8 mouse cellular contexts compared by ENCODE assay signal in the genomic region with DNA sequence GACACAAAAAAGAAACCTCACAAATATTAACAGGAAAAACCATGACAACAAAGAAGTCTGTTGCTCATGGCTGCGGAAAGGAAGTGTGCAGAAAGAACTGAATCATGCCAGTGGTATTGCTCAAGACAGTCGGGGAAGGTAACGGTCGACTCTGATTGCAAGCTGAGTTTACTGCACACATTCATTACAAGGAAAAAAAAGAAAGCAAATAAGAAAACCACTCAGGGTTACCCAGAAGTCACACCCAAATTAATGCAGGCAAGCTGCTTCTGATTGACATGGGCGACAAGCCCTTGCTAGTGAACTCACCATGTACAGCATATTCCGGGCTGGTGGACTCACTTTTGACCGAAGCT. TPM values are rescaled to one million over a fixed set of nuclear protein-coding genes. Genes with fewer than 3 reads are reported as not detected.
DNase-seq lines count a peak whose midpoint lies in the region; ATAC-seq lines count a peak whose summit lies in the region.

No protein-coding gene starts in this region.

- DNase-seq in thymus, postnatal 14 days, result peak; percentile 17
- no peak for DNase-seq in thymus, adult 18-20 months
- no peak for DNase-seq in adipocyte (ENCODE audit: low spot score)
- no peak for DNase-seq in ovary, postnatal 36 days (ENCODE audit: low spot score)
- DNase-seq in layer of hippocampus, postnatal 25 days (ENCODE audit: extremely low spot score in 1 of 2, low spot score in 1 of 2), result no peak
- DNase-seq in kidney, adult 8-10 months, result no peak

- ATAC-seq in hematopoietic stem cell, adult 5-6 weeks (replicated peaks in 1 of 2; ENCODE audit: insufficient read depth in 1 of 2, low FRiP score in 2 of 2, low TSS enrichment in 1 of 2, low read depth in 1 of 2, poor library complexity in 2 of 2, severe bottlenecking in 2 of 2), result peak; percentile 59 to 62
- ATAC-seq in megakaryocyte, adult 5-6 weeks (ENCODE audit: poor library complexity, severe bottlenecking), result peak; percentile 62

RNA-seq across cellular contexts. Expression of a gene that starts 5.9 kb away (rescaled TPM):
- total RNA-seq in hematopoietic stem cell, adult 5-6 weeks (2017), result 334 and 380 TPM in 2 replicates
- 703 and 727 TPM in 2 replicates for total RNA-seq in megakaryocyte, adult 5-6 weeks (2015)
- 548 and 598 TPM in 2 replicates for total RNA-seq in megakaryocyte, adult 5-6 weeks (2017)
- total RNA-seq in layer of hippocampus, postnatal 25 days (2021), result 1 to 10 TPM; 2.6 to 3.0 TPM

RNA-seq across cellular contexts. Expression of a gene that starts 24.1 kb away (rescaled TPM):
- 56.5 and 59.9 TPM in 2 replicates for total RNA-seq in hematopoietic stem cell, adult 5-6 weeks (2017)
- 46.2 and 50.3 TPM in 2 replicates for total RNA-seq in megakaryocyte, adult 5-6 weeks (2015)
- total RNA-seq in megakaryocyte, adult 5-6 weeks (2017), result 29.0 and 33.3 TPM in 2 replicates
- 10 to 100 TPM; 38.1 to 38.6 TPM for total RNA-seq in layer of hippocampus, postnatal 25 days (2021)

Comparison
In these comparisons a context has a peak if more than half of its experiments do, and no peak if none do; other contexts are left out.
1. RNA of a gene that starts 5.9 kb away (total RNA-seq): 548 to 727 TPM in megakaryocyte, adult 5-6 weeks and 334 to 380 TPM in hematopoietic stem cell, adult 5-6 weeks; 2.6 to 3.0 TPM in layer of hippocampus, postnatal 25 days; every median in the first group is over 10 times any median in the second.